Mouse (Mus musculus) left cerebral cortex, adult 18-20 months (tissue): ENCODE measurements at regions not wholly inside any gene's neighbourhood (a gene's known extent, or its start where the extent isn't known, plus 50 kb on each side); places are given as distances from the start of the nearest gene placed in this dataset.
"Not testable (repeated sequence)": the region's sequence is repeated elsewhere in the genome, so short reads cannot be mapped to it uniquely, and the experiment has no call there.

Experiments used
- DNase-seq, 2 experiments: peaks; one replicate each; pipeline ENCODE4 v3.0.0; 2021 to 2022; ENCODE audit warnings: low spot score in 2 of 2, mixed read lengths in 1 of 2

DNA sequence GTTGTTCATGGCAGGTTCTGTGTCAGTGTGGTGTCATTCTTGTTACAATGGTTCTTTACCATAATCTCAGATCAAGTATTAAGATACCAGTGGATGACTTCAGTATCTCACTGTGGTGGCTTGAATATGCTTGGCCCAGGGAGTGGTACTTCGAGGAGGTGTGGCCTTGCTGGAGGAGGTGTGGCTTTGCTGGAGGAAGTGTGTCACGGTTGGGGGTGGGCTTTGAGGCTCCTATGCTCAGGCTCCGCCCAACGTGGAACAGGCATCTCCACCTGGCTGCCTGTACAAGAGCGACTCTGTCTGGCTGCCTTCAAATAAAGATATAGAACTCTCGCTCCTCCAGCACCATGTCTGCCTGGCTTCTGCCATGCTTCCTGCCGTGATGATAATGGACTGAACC, 63.6 kb downstream of the Cd2 start:
- no peak for DNase-seq

DNA sequence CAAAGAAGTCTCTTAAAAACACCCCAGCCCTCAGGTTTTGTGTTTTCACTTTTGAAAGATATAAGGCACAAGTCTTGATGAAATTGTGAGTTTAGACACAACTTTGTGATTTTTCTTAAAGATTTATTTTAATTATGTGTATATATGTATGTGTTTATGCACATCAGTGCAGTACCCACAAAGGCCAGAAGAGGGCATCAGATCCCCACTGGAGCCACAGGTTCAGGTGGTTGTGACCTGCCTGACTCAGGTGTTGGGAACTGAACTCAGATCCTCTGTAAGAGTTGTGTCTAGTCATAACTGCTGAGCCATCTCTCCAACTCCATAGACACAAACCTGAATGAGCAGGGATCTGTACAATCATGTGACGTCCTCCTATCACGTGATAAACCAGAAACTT, 67.8 kb downstream of the Cd2 start:
- DNase-seq, result no peak

DNA sequence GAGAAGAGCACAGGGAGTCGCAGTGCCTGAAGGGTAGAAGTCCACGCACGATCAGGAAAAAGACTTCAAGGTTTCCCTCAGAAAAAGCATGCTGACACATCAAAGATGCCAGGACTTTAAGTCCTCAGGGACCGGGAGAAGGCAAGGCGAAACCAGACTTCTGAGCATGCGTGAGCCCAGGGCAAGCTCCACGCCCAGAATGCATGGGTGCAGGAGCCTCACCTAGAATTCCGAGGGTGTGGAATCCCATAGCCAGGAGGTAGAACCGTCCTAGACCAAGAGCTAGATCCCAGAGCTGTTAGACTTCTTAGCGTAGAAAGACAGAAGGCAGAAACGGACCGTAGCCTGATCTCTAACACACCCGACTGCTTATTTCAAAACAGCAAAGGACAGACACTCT, 71.0 kb downstream of the Cd2 start:
- no peak for DNase-seq

GRCm38 (mm10) chr3:101213212-101213562, 74.6 kb downstream of the Cd2 start:
- no peak for DNase-seq

- peak in 1 of 2 experiments; percentile 4 for DNase-seq
Observed at GRCm38 (mm10) chr3:101212403-101213211, 75.1 kb downstream of the Cd2 start.

DNA sequence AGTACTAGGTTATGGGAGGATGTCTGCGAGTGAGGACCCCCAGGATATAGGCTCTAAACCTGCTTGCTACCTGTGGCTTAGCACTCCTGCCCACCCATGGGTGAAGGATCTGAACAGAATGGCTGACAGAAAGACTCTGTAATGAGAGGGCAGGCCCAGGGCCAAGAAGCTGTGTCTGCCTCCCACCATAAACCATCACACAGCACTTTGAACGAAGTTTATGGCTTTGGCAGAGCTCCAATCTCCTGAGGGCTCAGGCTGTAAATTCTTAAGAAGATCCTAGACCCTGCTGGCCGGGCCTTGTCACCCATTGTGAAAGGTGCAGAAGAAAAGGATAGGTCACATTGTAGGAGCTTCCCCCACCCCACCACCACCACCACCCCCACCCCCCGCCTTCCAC, 75.8 kb downstream of the Cd2 start:
- no peak for DNase-seq

DNA sequence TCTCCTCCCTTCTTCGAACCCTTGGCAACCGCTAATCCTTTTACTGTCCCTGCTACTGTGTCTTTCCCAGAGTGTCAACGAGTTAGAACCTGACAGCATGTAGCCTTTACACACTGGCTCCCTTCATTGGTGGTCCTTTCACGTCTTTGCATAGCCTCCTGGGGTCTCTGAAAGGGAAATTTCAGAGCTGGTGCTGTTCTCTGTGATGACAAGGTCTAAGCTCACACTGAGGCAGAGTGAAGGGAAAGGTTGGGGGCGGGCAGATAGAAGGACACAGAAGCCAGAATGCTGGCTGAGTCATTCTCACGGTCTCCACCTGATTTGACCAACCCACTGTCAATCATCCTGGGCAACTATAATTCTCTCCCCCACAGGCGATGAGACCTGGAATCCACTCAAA, 78.2 kb downstream of the Cd2 start:
- DNase-seq, result no peak

DNA sequence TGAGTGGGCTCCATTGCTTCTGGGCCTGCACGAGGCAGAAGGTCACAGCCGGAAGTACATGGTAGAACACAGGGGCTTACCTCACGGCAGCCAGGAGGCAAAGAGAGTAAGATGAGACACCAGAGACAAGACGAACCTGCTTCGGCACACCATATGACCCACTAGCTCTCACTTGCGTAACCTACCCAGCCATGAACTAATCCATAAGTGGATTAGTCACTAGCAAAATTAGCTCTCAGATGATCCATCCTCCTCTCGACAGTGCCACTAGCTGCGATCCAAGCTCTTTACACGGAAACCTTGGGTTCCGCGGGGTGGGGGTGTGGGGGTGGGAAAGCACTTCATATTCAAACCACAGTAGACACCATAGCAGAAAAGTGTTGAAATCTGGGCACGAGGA, 79.0 kb downstream of the Cd2 start:
- DNase-seq, result no peak

DNA sequence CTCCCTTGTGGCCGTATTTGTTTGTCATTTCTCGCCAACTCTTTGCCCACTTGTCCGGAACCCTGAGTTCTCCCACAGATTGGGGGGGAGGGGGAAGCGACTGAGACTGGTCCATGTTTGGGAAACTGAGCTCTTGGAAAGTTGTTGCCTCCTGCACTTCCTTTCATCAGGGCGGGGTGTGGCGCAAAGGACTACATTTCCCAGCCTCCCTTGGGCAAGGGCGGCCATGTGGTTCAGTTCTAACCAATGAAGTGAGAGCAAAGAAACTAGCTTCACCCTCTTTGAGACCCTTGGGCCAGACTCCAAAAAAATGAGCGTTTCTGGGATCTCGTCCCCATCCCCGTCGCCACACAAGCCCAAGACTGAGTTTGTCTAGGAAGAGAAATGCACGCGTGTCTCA, 81.6 kb downstream of the Cd2 start:
- not testable (repeated sequence) for DNase-seq

GRCm38 (mm10) chr3:101194725-101195124, 84.6 kb upstream of the Ptgfrn start:
- no peak for DNase-seq

GRCm38 (mm10) chr3:101194319-101194718, 84.2 kb upstream of the Ptgfrn start:
- no peak for DNase-seq

GRCm38 (mm10) chr3:101191298-101191986, 81.4 kb upstream of the Ptgfrn start:
- no peak for DNase-seq

GRCm38 (mm10) chr3:101181958-101182357, 71.9 kb upstream of the Ptgfrn start:
- no peak for DNase-seq

- no peak for DNase-seq
Observed at GRCm38 (mm10) chr3:101173954-101174353, 63.9 kb upstream of the Ptgfrn start.

- DNase-seq, result no peak
Observed at GRCm38 (mm10) chr3:101170037-101171019, 60.2 kb upstream of the Ptgfrn start.

DNA sequence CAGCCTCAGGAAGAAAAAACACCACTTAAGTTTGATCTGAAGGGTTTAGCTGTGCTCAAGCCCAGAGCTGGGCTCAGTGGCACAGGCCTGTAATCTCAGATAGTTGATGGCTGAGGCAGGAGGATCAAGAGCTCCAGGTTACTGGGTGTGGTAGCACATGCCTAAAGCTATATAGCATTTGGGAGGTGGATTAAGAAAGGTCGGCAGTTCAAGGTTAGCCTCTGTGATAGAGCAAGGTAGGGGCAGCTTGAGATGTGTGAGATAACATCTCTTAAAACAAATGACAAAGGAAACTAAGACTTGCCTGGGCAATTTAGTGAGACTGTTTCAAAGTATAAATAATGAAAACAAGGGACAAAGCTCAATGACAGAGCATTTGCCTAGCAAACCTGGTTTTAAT, 56.9 kb upstream of the Ptgfrn start:
- DNase-seq, result no peak

GRCm38 (mm10) chr3:101166580-101166979, 56.5 kb upstream of the Ptgfrn start:
- DNase-seq, result no peak

GRCm38 (mm10) chr3:101165261-101165660, 55.2 kb upstream of the Ptgfrn start:
- DNase-seq, result no peak

GRCm38 (mm10) chr3:101164771-101165170, 54.7 kb upstream of the Ptgfrn start:
- DNase-seq, result no peak

DNA sequence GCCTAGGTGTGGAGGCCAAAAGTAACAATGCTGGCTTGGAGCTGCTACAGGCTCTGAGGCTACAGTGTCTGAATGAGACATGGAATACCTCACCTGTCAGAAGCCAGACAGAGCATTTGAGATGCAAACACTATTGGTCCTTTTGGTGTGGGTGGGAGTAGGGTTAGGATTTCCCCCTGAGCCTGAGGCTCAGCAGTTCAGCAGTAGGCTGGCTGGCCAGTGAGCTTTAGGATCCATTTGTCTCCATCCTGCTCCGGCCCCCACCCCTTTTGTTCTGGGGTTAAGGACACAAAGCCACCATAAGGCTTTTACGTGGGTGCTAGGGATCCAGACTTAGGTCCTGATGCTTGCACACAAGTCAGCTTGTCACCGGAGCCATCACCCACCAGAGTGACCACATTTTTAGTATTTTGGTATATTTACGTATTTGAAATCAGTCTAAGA, 53.9 kb upstream of the Ptgfrn start:
- no peak for DNase-seq

- DNase-seq, result peak in 1 of 2 experiments; percentile 12
Observed at GRCm38 (mm10) chr3:101163160-101163990, 53.3 kb upstream of the Ptgfrn start.
